Mouse (Mus musculus) forebrain, embryonic 16.5 days (tissue): ENCODE measurements around the gene Cmc1. TPM values are rescaled to one million over a fixed set of nuclear protein-coding genes. Genes with fewer than 3 reads are reported as not detected.
"Not testable (repeated sequence)": the region's sequence is repeated elsewhere in the genome, so short reads cannot be mapped to it uniquely, and the experiment has no call there.

Experiments used
- ATAC-seq: fragments of 200-750 bp; cut with Nextera tagmentation; 2 replicates; pipeline ENCODE4 v1.8.0; 2017; ENCODE audit warnings: mild to moderate bottlenecking, moderate library complexity
- H3K27ac ChIP-seq: fragments of 300-500 bp; sonication (generic); 2 replicates; pipeline ENCODE4 v1.5.1; 2014; ENCODE audit warnings: low read length, control low read depth
- H3K27me3 ChIP-seq: fragments of 300-500 bp; sonication (generic); replicated peaks from 2 replicates; pipeline ENCODE4 v1.6.1; 2014; ENCODE audit warnings: low read length; ENCODE audit not compliant: control insufficient read depth, insufficient read depth
- H3K36me3 ChIP-seq: fragments of 300-500 bp; sonication (generic); 2 replicates; pipeline ENCODE4 v1.6.1; 2014; ENCODE audit not compliant: control insufficient read depth, insufficient read depth
- H3K4me1 ChIP-seq: fragments of 300-500 bp; sonication (generic); replicated peaks from 2 replicates; pipeline ENCODE4 v1.6.1; 2014; ENCODE audit warnings: low read length; ENCODE audit not compliant: control insufficient read depth, insufficient read depth
- H3K4me2 ChIP-seq: fragments of 300-500 bp; sonication (generic); 2 replicates; pipeline ENCODE4 v1.6.1; 2014; ENCODE audit warnings: mild to moderate bottlenecking, low read length, control low read depth
- H3K4me3 ChIP-seq: fragments of 300-500 bp; sonication (generic); replicated peaks from 2 replicates; pipeline ENCODE4 v1.5.1; 2014; ENCODE audit warnings: mild to moderate bottlenecking, low read length, control low read depth
- H3K9ac ChIP-seq: fragments of 300-500 bp; sonication (generic); replicated peaks from 2 replicates; pipeline ENCODE4 v1.6.1; 2014; ENCODE audit warnings: low read depth, low read length, control low read depth
- H3K9me3 ChIP-seq: fragments of 300-500 bp; sonication (generic); 2 replicates; pipeline ENCODE4 v1.6.1; 2016; ENCODE audit warnings: low read length; ENCODE audit not compliant: control insufficient read depth
- WGBS: fragments of 180-500 bp; shearing (Covaris S2); extraction: QIAGEN DNeasy Blood & Tissue Kit; methylation state at CpG from one replicate; pipeline ENCODE4 v1.1.7; 2014; 5-methylcytosine and 5-hydroxymethylcytosine counted together
- polyA plus RNA-seq: library from polyadenylated mRNA; unstranded; fragments of >200 nt; fragmentation: Nextera tagmentation; extraction: Ambion mirVana; gene quantifications from 2 replicates; pipeline ENCODE4 v1.2.1, GENCODE M21; 2015

Gene Cmc1
- polyA plus RNA-seq, 1 experiment from 2014 or later, result 37.8 TPM

GRCm38 (mm10) chr9:118157234-118157633 lies 7.3 kb upstream of the Cmc1 start:
- H3K4me1 ChIP-seq, result no peaks in the 10 kb centered on the region
- no peak overlapping the region for H3K4me2 ChIP-seq
- no peak for ATAC-seq
- H3K9me3 ChIP-seq, result no peaks in the 10 kb centered on the region
- H3K9ac ChIP-seq, result no peak overlapping the region
- H3K36me3 ChIP-seq, result no peaks in the 10 kb centered on the region
- H3K27ac ChIP-seq, result no peak overlapping the region
- WGBS, result 92% methylated on average over 3 of the region's 3 CpGs
- H3K4me3 ChIP-seq, result no peak overlapping the region
- H3K27me3 ChIP-seq, result no peaks in the 10 kb centered on the region

- Histone ChIP-seq H3K9ac (no peak overlapping the region), H3K9me3 (no peaks in the 10 kb centered on the region), H3K36me3 (no peaks in the 10 kb centered on the region), H3K27ac (no peak overlapping the region), H3K4me3 (no peak overlapping the region), H3K4me2 (no peak overlapping the region), H3K4me1 (peaks cover 6% of the 10 kb centered on the region), H3K27me3 (no peaks in the 10 kb centered on the region)
- WGBS, result 85% methylated on average over 5 of the region's 5 CpGs
- ATAC-seq, result no peak
Measured at GRCm38 (mm10) chr9:118154666-118155065, 4.7 kb upstream of the Cmc1 start.

- no peak for ATAC-seq
- peaks cover 16% of the 10 kb centered on the region for H3K4me1 ChIP-seq
- 94% methylated on average over 1 of the region's 1 CpGs for WGBS
- no peak overlapping the region for H3K27ac ChIP-seq
- no peaks in the 10 kb centered on the region for H3K27me3 ChIP-seq
- H3K9me3 ChIP-seq, result no peaks in the 10 kb centered on the region
- H3K4me3 ChIP-seq, result no peak overlapping the region
- H3K4me2 ChIP-seq, result no peak overlapping the region
- no peaks in the 10 kb centered on the region for H3K36me3 ChIP-seq
- H3K9ac ChIP-seq, result no peak overlapping the region
Measured at GRCm38 (mm10) chr9:118151221-118151507, 1.2 kb upstream of the Cmc1 start.

GRCm38 (mm10) chr9:118150429-118151220 lies 648 bp upstream of the Cmc1 start:
- peak overlapping the region; percentile 84 for H3K4me3 ChIP-seq
- ATAC-seq, result peak; percentile 35
- 69% methylated on average over 20 of the region's 20 CpGs for WGBS
- H3K27ac ChIP-seq, result no peak overlapping the region
- H3K27me3 ChIP-seq, result no peaks in the 10 kb centered on the region
- H3K4me2 ChIP-seq, result peak overlapping the region; percentile 66
- H3K9me3 ChIP-seq, result no peaks in the 10 kb centered on the region
- H3K4me1 ChIP-seq, result peaks cover 16% of the 10 kb centered on the region
- no peaks in the 10 kb centered on the region for H3K36me3 ChIP-seq
- H3K9ac ChIP-seq, result no peak overlapping the region

- H3K4me1 ChIP-seq, H3K36me3 ChIP-seq, H3K27ac ChIP-seq, ATAC-seq, H3K4me2 ChIP-seq, H3K9me3 ChIP-seq, H3K9ac ChIP-seq, H3K4me3 ChIP-seq, H3K27me3 ChIP-seq: not testable (repeated sequence)
- 82% methylated on average over 2 of the region's 3 CpGs for WGBS
Measured at GRCm38 (mm10) chr9:118140356-118140755, 9.6 kb downstream of the Cmc1 start.

- no peak for ATAC-seq
- H3K27ac ChIP-seq, result no peak overlapping the region
Measured at GRCm38 (mm10) chr9:118110360-118110710, 39.6 kb downstream of the Cmc1 start.

GRCm38 (mm10) chr9:118109697-118110359 lies 40.1 kb downstream of the Cmc1 start:
- Histone ChIP-seq H3K27me3 (no peaks in the 10 kb centered on the region), H3K4me3 (no peak overlapping the region), H3K9ac (no peak overlapping the region), H3K27ac (no peak overlapping the region), H3K36me3 (no peaks in the 10 kb centered on the region), H3K9me3 (no peaks in the 10 kb centered on the region), H3K4me2 (no peak overlapping the region), H3K4me1 (peaks cover 9% of the 10 kb centered on the region)
- ATAC-seq, result no peak
- WGBS, result 80% methylated on average over 7 of the region's 7 CpGs

More at GRCm38 (mm10) chr9:118110360-118110710, 39.6 kb downstream of the Cmc1 start:
- H3K9me3 ChIP-seq, result no peaks in the 10 kb centered on the region
- peaks cover 9% of the 10 kb centered on the region for H3K4me1 ChIP-seq
- no peak overlapping the region for H3K4me2 ChIP-seq
- no peak overlapping the region for H3K9ac ChIP-seq
- H3K27me3 ChIP-seq, result no peaks in the 10 kb centered on the region
- 63% methylated on average over 2 of the region's 2 CpGs for WGBS
- no peaks in the 10 kb centered on the region for H3K36me3 ChIP-seq
- H3K4me3 ChIP-seq, result no peak overlapping the region

GRCm38 (mm10) chr9:118108527-118109011 lies 41.4 kb downstream of the Cmc1 start:
- Histone ChIP-seq H3K9me3 (no peaks in the 10 kb centered on the region), H3K27ac (no peak overlapping the region), H3K9ac (no peak overlapping the region), H3K4me1 (peaks cover 9% of the 10 kb centered on the region), H3K36me3 (no peaks in the 10 kb centered on the region), H3K4me3 (no peak overlapping the region), H3K4me2 (no peak overlapping the region), H3K27me3 (no peaks in the 10 kb centered on the region)
- ATAC-seq, result peak; percentile 72
- WGBS, result 5% methylated on average over 4 of the region's 4 CpGs

- ATAC-seq, result no peak
- no peaks in the 10 kb centered on the region for H3K27me3 ChIP-seq
- H3K9me3 ChIP-seq, result no peaks in the 10 kb centered on the region
- H3K27ac ChIP-seq, result no peak overlapping the region
- H3K4me2 ChIP-seq, result no peak overlapping the region
- no peaks in the 10 kb centered on the region for H3K36me3 ChIP-seq
- peaks cover 5% of the 10 kb centered on the region for H3K4me1 ChIP-seq
- no peak overlapping the region for H3K9ac ChIP-seq
- WGBS, result 97% methylated on average over 2 of the region's 2 CpGs
- no peak overlapping the region for H3K4me3 ChIP-seq
Measured at GRCm38 (mm10) chr9:118101802-118102201, 48.2 kb downstream of the Cmc1 start.
